Mouse (Mus musculus): ENCODE results near the gene Ccr1l1.

The Ccr1l1 gene

GRCm38 (mm10) chr9:123957911-123958413 lies 20.2 kb downstream of the Ccr1l1 start:
- no peak for DNase-seq

DNA sequence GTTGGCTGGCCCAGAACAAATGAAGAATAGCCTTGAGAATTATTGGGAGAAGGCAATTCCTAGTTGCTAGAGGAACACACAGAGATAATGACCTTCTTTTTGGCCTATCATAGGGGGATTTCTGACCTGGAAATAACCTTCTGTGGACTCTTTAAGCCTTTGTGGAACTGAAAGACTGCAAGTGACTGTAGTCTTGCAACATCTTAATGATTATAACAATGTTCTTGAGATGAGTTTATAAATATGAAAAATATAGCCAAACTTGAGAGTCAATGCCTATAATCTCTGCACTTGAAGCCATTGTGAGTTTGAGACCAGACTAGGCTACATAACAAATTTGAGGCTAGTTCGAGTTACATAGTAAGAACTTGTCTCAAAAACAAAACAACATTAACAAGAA lies 21.3 kb downstream of the Ccr1l1 start:
- DNase-seq = no peak

DNA sequence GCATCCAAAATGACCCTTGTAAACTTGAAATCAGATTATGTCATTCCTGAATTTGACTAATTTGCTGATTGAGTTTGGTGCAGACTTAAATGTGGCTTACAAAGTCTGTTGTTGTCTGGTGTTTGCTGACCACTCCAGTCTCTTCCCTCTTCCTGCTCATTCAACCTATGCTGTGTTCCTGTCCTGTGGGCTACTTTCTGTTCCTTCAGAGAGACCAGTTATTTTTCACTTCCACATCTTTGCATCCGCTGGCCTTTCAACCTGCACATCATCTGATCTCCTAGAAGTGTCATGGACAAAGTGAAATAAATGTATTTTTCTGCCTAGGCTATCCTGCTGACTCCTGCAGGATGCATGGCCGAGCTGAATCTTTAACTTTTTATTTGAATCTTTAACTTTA lies 24.7 kb downstream of the Ccr1l1 start:
- no peak for DNase-seq

DNA sequence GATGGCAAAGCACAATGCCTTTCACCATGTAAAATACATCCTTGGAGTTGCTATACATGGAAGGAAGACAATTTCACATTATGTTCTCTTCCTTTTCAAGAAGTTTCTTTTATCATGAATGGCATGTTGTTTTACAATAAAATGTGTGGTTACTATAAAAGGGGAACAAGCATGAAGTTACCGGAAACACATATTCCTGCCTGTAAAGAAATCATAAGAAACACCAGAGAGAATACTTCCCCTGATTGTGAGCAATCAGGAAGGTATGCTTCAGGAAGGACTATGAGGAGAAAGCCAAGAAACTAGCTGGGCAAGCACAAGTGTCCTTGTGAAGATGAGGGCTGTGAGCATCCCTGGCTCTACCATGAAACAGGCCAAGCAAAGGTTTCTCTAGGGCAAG lies 27.0 kb downstream of the Ccr1l1 start:
- DNase-seq = no peak

DNA sequence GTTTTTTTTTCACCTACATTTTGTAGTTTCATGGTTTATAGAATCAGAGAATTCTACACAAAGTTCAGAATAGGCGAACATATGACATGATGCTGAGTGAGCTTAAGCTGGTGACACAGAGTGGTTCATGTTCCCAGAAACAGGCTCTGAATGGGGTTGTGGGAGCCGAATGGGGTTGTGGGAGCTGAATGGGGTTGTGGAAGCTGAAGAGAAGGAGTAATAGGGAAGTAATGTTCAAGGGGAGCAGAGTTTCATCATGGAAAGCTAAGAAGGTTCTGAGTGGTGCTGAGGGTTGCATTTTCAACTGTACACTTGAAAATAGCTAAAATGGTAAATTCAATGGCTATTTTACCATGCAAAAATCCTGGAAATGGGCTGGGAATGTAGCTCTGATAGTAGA lies 28.8 kb downstream of the Ccr1l1 start:
- DNase-seq = no peak

GRCm38 (mm10) chr9:123947815-123948214 lies 30.4 kb downstream of the Ccr1l1 start:
- no peak for DNase-seq

GRCm38 (mm10) chr9:123942025-123942424 lies 36.2 kb downstream of the Ccr1l1 start:
- no peak for DNase-seq

GRCm38 (mm10) chr9:123941316-123941715 lies 36.9 kb downstream of the Ccr1l1 start:
- DNase-seq = peak in 1 of 2 experiments; percentile 4

GRCm38 (mm10) chr9:123940628-123941027 lies 37.6 kb downstream of the Ccr1l1 start:
- DNase-seq = no peak

DNA sequence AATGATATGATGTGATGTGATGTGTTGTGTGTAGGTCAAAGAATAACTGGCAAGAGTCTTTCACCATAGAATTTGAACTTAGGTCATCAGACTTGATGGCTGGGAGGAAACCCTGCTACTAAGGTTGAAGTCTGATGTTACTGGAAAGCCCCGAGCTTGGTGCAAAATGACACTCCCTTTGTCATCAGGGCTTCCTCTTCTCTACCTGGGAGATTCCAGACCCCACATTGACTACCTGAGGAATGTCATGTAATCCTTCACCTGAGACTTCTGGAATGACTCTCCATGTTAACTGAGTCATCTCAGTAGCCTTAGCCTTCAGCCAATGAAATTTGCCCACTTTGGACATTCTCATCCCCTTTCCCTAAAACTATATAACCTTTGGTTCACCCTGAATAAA lies 38.0 kb downstream of the Ccr1l1 start:
- no peak for DNase-seq

GRCm38 (mm10) chr9:123937989-123938388 lies 40.2 kb downstream of the Ccr1l1 start:
- no peak for DNase-seq

GRCm38 (mm10) chr9:123936604-123937280 lies 41.5 kb downstream of the Ccr1l1 start:
- no peak for DNase-seq

GRCm38 (mm10) chr9:123935776-123936175 lies 42.4 kb downstream of the Ccr1l1 start:
- no peak for DNase-seq

DNA sequence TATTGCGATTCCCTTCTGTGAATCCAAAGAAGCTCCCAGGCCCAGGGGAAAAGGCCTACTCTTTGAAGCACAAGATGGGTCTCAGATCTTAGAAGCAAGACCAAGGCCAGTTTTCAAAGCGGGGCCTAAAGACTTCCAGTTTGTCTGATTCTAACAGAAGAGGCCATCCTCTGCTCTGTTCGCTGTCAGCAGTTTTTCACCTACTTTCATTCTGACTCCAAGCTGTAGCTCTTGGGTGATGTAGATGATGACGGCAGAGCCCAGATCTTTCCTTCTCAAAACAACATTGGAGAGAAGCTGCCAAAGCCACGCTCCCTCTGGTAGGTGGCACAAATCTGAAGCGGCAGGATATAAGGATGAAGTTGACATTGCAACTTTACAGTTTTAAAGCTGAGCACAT lies 42.9 kb downstream of the Ccr1l1 start:
- DNase-seq = no peak

DNA sequence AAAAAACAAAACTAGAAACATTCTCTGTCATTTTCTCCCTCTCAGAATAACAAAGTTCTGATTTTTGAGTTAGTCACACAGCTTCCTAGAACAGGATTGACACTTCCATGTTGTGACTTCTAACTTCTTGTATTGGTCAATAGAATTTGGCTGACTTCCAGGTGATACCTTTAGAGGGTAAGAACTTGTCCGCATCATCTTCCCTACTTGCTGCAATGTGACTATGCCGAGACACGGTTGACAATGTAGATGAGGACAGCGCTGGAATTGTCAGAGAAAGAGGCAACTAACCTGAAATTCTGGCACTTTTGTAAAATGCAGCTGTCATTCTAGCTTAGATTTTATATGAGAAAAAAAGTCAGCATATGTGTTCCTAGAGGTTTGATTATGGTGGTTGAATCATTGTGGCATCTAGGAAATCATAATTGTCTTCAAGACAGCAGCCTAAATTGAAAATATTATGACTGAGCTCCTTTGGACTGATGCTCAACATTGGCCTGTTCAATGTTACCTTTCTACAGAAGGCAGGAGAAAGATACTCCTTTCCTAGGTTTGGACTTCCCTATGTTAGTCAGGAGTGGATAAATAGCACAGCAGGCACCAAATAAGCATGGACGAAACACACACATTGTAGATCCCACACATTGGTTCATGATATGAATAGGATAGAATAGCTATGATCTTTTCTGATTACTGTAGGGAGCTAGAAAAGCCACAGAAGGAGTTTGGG lies 44.3 kb downstream of the Ccr1l1 start:
- no peak for DNase-seq

DNA sequence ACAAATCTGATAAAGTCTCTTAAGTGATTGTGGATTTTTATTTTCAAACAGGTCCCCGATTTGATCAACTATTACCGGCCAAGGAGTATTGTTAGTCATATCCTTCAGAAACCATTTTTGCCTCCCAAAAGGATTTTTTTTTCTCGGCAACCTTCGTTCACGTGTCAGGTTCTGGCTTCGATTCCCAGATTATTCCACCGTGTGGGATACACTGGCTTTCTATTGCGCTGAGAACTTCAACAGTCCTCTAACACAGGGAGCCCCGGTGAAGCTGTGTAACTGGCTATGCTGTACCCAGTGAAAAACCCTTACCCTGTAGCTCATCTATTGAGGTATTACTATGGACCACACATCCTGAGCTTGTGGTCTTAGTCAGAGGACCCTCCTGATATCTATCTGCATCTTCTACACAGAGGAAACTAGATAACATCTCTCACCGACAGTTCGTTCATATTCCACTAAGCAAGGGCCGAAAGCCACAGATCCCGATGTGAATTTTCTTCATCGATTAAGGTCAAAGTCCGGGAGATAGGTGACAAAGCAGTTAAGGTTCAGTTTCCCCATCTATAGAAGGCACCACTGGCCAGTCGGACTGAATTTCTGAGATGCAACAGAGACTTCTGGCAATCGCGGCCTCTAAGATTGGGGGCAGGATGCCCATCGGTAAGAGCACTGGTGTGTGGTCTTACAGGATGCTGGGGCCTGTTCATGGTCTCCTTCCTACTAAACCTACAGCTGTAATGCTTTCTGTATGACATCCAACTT lies 45.1 kb downstream of the Ccr1l1 start:
- DNase-seq = no peak

DNA sequence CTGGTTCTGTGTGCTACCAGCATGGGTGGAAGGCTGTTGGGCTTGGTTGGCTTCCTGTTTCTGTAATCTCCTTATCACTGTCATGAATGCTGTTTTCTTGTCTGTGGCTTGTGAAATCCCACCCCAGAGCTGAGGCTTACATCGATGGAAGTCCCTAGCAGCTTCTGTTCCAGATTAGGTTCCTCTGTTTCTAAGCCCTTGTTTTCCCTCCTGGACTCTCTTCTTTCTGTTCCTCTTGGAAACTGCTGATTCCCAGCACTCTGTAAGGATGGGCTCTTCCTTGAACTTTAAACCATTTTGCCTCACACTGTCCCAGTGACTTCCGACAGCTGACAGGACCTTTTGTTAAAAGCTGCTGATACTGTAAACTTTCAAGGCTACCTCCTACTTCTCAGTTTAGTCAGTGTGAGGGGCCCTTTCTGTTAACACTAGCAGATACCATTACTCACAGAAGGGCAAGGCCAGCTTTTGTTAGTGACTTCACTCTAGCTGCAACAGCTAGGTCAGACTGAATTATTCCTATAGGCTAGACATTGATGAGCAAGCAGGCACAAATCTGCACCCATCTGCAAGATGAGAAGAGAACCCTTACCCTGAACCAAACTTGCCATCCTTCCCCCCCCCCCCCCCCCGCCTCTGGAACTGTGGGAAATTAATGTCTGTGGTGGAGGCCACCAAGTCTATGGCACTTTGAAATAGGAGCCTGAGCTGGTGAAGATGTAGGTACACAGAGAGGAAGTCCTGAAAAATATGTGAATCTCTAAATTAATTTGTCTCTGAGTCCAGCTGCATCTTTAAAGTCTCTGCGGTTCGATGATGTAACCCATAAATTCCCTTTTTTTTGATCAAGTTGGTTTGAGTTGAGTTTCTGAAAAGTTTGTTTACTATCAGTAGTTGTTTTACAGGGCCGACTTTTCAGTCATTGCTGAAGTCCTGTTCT lies 46.2 kb downstream of the Ccr1l1 start:
- no peak for DNase-seq

DNA sequence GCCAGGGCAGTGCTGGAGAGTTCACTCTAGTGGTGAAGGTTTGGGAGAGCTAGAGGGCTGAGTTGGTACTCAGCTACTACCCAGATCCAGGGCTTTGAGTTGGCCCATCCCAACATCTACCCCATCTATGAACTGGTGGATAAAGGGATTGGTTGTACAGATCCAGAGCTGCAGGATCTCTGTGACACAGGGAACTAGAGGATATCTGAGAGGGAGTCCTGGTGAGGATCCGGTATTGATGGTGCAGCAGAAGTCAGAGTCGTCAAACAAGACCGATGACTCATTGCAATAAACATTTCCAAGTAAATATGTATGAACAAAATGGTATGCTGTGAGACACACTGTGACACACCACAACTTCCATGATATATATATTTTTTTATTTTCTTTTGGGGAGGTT lies 47.3 kb downstream of the Ccr1l1 start:
- DNase-seq = no peak

DNA sequence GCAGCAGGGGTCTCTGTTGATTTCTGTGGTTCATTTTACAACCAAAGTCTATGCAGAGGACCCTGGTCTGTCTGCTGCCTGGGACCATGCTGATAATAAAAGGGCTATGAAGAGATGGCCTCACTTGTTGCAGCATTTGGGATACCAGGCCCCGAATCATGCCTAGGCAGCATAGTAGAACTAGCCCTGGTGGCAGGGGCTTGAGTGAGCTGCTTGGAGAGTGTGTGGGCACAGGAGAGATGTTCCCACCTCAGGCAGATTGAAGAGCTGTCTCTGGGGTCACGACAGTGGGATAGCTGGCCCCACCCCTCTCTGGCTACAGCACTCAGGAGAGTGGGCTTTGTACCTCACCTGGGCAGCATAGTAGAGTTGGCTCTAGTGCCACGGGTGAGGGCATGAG lies 47.7 kb downstream of the Ccr1l1 start:
- DNase-seq = no peak

GRCm38 (mm10) chr9:123929936-123930335 lies 48.3 kb downstream of the Ccr1l1 start:
- no peak for DNase-seq

- peak in 1 of 2 experiments; percentile 39 for DNase-seq
These were observed 49.4 kb downstream of the Ccr1l1 start for GRCm38 (mm10) chr9:123928759-123929246.

DNA sequence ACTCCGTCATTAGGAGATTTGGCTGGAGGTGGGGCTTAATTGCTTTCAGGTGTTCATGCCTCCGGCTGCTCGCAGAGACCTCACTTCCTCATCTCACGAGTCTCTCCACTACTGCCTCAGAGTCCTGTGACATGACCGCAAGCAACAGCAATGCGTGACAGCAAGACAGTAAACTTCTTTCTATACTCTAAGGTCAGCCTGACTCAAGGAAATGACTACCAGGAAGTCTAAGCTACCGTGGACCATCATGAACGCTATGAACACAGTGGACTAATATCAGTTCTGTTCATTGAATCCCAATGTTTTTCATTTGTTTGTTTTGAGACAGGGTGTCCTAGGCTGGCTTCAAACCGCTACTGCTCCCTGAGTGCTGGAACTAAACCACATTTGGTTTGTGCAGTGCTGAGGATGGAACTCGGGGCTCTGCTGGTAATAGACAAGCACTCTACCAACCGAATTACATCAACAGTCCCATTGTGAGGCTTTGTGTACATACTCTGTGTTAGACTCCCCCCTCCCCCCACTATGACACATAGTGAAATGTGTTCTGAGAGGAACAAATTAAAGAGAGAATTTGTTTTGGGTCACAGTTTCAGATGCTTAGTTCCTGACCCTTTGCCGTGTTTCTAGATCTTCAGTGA lies 50.0 kb downstream of the Ccr1l1 start:
- DNase-seq = peak in 1 of 2 experiments; percentile 9
